Mouse (Mus musculus) kidney, adult 8-10 months (tissue): ENCODE results near the gene Zfp148.

Source experiments
- DNase-seq, 2 experiments: peaks; one replicate each; pipeline ENCODE4 v3.0.0; 2022

Gene Zfp148

GRCm38 (mm10) chr16:33379944-33380881 lies at the start of gene Zfp148:
TSS of gene Zfp148 (plus strand) at chr16:33380836.
- DNase-seq, result peak; percentile 87

DNA sequence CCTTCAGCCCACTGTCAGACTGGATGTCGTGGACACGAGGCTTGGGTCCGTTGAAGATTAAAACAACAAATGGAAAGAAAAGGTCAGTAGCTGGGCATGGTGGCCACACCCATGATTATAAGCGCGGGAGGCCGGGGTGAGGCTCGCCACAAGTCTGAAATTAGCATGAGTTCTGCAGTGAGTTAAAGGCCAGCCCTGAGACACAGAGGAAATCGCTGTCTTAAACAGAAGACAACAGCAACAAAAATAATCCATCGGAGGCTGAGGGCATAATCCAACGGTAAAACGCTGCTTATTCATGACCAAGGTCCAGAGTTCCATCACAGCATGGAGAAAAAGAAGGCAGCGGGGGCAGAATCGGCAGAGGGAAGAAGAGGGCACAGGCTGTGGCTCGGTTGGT lies 47.6 kb upstream of the Zfp148 start:
- peak; percentile 35 to 59 for DNase-seq

- peak; percentile 82 to 86 for DNase-seq
Observed at GRCm38 (mm10) chr16:33337177-33337576, 43.5 kb upstream of the Zfp148 start.

- no peak for DNase-seq
Observed at GRCm38 (mm10) chr16:33337681-33338080, 43.0 kb upstream of the Zfp148 start.

DNA sequence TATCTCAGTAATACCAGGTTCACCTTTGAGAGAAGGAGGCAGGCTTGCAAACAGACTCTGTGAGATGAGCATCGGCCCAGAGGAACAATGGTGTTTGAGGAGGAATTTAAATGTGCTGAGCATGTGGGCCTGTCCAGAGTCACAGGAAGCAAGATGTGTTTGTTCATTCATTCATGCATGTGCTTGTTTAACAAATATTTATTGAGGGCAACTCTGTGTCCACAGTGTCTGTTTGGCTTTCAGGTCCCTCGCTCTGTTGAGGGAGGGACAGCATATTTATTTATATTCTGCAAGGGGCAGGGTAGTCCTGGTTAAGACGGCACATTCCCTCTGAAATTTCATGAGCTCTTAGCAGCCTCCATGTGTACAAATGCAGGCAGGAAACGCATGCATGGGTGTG lies 42.1 kb upstream of the Zfp148 start:
- DNase-seq, result no peak

DNA sequence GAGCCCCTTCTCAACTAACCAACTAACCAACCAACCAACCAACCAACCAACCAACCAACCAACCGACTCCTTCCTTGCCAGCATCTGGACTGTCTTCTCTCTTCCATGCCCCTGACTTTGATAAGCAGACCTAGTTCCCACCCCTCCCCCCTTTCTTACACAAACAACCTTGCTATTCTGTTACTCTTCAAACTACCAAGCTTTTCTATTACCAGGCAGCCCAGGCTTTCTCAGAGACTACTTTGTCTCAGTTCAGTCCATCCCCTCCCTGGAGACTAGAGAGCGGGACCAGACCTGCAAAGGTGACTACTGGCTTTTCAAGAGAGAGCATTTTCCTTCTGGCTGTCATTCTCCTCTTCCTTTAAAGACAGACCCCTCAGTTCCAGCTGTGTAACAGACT lies 41.2 kb upstream of the Zfp148 start:
- DNase-seq, result no peak

DNA sequence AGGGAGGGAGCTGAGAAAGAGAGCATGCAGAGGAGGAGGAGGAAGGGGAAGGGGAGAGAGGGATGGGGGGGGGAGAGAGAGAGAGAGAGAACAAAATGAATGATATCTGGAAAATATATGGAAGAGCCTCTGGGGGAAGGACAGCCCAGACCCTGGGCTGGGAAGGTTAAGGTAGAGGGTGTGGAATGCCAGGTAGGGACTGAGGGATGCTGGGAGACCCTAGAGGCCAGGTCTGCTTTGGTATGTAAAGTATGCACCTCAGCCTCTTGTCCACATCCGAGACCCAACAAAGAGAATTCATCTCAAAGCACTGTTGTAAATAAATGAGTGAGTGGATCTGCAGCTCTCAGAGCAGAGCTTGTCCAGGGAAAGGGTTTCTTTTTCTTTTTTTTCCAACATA lies 38.3 kb upstream of the Zfp148 start:
- no peak for DNase-seq

DNA sequence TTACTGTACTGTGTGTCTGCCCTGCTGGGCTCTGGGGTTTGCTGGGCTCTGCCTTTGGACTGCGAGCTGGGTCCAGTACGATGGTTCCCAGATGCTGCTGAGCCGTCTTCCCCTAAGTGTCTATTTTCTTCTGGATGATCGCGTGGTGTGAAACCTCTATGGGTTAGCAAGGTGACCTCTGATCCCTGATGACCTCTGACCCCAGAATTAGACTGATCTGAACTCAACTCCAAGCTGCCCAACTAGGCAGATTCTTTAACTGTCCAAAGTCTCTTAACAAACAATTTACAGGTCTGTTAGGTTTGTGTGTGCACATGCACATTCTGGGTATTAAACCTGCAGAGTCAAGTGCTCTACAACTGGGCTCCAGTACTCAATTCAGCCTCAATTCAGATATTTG lies 37.5 kb upstream of the Zfp148 start:
- peak; percentile 37 to 39 for DNase-seq

DNA sequence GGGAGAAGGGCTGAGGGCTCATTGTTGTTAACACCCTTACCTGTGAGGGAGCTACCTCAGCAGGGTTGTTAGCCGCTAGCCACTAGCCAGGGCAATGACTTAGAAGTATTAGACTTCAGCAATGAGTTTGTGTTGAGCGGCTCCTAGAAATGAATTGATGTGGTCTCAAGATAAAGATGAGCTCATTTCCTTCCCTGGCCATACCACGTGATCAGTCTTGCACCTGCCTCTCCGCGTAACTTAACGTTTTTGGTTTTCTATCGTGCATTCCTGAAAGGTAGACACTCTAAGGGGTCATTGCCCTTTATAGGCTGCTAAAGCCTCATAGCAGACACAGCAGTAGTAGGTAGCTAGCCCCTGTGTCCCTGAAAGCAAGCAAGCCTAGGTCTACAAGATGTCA lies 37.0 kb upstream of the Zfp148 start:
- no peak for DNase-seq

- no peak for DNase-seq
Observed at GRCm38 (mm10) chr16:33344379-33344778, 36.3 kb upstream of the Zfp148 start.

DNA sequence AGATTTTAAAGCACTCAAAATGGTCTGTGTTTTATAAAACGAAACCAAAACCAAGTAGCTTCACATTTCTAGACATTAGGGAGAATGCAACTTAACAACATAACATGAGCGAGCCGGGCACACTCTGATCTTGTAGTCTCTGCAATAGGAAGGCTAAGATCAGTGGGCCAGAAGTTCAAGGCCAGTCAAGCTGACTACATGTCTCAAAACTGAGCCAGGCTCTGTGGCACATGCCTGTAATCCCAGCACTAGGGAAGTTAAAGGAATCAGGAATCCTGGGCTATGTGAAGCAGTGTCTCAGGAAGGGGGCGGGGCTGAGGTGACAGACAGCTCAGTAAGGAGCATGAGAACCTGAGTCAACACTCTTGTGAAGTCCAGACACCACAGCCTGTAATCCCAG lies 35.8 kb upstream of the Zfp148 start:
- no peak for DNase-seq

- DNase-seq, result no peak
Observed at GRCm38 (mm10) chr16:33346376-33346775, 34.3 kb upstream of the Zfp148 start.

DNA sequence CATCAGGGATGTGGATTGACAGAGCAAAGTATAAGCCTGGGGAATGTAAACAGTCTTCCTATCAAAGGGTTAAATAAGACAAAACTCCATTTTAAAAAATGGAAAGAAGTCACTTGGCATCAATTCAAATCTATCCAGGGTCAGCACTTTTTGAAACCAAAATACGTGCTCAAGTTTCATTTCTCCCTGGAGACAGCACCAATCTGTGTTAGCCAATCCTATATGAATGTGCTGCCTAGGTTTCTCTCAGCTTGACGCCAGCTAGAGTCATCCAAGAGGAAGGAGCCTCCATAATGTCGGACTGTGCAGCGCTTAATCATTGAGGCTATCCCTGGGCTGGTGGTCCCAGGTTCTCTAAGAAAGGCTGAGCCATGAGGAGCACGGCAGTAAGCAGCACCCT lies 33.5 kb upstream of the Zfp148 start:
- no peak for DNase-seq

DNA sequence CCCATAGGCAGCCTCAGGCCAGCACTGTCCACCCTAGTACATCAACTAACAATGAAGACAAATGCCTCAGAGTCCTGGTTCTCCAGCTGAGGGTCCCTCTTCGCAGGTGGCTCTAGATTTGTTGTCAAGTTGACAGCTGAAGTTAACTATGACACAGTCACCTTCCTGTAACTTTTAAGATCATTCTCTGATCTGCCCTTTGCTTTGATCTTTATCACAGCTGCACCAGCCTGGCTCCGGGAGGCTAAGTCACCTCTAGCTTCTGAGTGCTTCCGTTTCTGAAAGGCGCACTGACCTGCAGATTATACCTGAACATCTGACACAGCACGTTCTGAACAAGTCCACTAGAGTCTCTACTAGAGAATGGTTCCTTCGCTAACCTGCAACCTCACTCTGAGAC lies 22.8 kb upstream of the Zfp148 start:
- no peak for DNase-seq

DNA sequence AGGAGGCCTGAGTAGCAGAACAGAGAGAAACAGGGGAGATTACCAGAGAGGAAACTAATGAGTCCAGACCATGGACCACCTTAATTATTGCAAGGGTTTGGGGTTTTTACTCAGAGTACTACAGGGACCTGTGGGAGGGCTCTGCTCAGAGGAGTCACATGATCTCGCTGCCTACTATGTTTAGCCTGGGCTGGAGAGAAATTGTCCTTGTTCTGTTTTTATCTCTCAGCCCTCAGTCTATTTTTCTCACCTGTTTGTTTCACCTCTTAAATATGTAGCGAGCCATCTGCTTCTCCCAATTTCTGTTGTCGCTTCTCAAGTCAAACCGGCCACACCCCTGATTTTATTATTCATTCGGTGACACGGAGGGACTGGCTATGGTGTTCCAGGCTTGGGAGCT lies 14.9 kb upstream of the Zfp148 start:
- no peak for DNase-seq

- DNase-seq, result no peak
Observed at GRCm38 (mm10) chr16:33368632-33369031, 12.0 kb upstream of the Zfp148 start.

DNA sequence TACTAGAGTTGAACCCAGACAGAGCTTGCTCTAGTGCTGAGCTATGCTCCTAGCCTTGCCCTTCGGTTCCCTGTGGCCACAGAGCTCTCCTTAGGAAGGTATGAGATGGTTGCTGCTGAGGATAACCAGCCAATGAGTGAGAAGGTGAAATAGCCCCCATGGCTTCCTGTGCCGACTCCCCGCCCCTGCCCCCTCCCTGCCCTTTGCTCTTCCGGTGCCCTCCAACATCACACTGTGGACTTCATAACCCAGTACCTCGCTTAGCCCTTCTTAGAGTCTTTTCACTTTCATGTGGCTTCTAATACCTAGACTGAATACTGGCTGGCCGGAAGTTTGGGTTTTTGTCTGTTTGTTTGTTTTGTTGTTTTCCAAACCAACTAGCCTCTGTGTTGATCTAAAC lies 9.8 kb upstream of the Zfp148 start:
- DNase-seq, result no peak

DNA sequence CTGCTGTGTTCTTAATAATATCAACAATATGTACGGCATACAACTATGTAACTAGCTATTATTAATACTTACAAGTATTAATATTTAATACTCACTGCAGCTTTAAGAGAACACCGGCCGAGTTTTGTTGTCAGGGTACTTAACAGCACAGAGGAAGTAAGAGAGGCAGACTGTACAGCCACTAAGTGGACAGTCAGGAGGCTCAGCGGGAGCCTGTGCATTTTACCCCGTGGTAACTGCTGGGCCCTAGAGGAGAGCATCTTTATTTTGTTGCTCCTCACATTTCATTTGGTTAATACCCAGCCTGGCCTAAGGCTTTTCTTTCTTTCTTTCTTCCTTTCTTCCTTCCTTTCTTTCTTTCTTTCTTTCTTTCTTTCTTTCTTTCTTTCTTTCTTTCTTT lies 8.0 kb upstream of the Zfp148 start:
- no peak for DNase-seq

DNA sequence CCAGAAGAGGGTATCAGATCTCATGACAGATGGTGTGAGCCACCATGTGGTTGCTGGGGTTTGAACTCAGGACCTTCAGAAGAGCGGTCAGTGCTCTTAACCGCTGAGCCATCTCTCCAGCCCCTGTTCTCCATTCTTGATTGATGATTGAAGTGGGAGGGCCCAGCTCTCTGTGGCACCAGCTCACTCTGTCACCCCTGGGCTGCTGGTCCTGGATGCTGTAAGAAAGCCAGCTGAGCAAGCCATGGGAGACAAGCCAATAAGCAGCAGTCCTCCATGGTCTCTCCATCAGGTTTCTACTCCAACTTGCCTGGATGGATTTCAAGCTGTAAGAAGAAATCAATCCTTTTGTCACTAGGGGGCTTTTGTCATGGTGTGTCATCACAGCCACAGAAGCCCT lies 7.3 kb upstream of the Zfp148 start:
- DNase-seq, result no peak

DNA sequence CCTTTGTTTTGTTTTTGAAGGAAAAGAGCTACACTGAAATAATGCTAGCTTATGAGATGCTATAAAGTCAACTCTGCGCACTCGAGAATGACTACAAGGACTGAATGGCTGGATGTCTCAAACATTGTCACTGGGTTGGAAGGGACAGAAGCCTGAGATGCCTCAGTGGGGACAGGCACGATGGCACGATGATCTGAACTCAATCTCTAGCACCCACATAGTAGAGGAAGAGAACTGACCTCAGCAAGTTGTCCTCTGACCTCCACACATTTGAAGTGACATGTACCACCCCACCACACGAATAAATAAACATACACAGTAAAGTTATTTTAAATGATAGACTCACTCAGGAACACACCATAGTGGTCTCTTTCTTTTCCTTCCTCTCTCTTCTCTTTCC lies 4.4 kb upstream of the Zfp148 start:
- DNase-seq, result no peak

DNA sequence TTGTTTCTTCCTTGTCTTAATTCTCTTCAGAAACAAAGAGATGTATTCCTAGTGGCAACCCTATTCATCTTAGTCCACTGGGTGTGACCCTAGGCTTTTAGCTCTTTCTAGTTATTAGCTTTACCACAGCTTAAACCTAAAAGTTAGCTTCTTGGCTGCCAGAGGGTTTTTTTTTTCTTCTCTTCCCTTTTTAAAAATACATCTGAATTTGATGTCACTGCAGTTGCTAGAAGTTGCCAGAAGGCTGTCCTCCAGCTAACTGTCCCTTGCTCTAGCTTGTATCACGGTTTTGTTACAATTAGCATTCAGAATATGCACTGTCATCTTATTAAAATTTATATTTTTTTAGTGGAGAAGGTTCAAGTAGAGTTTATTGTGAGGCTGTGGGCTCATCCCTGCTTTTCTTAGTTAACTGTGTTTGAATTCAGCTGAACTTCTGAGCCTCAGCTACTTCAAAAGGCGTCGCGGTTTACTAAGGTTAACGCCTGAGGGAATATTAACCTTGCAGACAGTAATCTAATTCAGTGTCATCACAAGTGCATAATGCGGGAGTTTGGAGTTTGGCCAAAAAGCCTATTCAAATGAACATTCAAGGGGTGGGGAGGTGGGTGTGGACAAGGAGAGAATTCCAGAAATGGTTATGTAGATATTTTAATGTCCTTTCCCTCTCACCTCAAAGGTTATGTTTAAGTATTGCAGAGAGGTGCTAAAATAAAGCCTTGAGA lies 1.3 kb upstream of the Zfp148 start:
- peak; percentile 21 to 57 for DNase-seq

DNA sequence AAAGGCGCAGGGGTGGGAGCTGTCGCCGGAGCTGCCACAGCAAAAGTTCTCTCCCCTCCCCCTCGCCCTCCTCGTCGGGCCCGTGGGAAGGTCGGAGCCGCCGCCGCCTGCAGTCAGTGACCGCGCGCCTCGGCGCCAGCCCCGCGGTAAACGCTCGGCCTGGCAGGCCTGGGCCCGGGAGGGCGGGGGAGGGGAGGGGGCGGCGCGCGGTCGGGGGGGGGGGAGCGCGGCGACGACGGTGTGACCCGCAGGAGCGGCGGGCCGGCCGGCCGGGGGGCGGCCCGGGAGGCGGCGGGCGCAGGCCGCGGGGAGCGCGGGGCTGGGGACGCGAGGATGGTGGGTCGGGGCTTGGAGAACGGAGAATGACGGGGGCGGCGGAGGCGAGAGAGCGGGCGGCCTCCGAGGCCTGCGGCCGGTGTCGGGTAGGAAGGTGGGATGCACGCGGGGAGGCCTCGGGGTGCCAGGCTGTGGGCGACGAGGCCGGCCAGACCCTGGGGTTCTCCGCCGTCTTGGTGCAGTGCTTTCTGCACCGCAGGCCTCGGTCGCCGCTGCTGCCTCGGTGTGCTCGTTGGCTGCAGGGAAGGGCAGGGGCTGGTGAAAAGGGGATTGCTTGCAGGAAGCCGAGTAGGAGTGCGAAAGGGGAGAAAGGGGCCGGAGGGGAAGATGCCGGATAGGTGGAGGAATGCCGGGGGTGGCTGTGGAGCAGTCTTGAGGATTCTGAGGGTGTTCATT lies 412 bp downstream of the Zfp148 start:
- peak in 1 of 2 experiments; percentile 29 for DNase-seq

DNA sequence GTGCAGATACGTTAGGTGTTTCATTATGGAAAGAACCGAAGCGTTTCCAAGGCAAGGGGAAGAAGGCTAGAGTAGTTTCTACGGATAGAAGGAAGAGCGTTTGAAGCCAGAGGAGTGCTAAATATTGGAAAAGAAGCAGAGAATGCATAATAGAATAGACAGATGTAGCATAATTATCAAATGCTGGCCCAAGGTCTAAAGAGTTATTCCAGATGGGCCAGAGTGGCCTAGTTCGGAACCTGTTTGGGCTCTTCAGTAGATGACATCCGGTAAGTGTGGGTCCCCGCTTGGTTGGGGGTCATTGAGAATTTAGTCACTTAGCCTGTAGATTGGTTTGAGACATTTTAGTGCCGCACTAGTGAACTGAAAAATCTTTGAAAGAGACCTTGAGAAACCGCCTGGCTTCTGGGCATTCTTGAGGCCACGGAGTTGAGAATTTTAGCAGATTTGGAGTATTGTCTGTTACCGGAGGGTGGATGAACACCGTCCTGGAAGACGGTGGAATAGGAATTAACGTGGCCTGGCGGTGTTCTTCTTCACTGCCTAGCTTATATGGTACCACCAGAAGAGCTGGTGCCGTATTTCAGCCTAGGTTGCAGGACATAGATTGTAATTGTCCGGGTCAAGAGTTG lies 1.1 kb downstream of the Zfp148 start:
- peak in 1 of 2 experiments; percentile 9 for DNase-seq
